Mouse (Mus musculus): ENCODE data around the gene Map3k20.

Gene Map3k20

DNA sequence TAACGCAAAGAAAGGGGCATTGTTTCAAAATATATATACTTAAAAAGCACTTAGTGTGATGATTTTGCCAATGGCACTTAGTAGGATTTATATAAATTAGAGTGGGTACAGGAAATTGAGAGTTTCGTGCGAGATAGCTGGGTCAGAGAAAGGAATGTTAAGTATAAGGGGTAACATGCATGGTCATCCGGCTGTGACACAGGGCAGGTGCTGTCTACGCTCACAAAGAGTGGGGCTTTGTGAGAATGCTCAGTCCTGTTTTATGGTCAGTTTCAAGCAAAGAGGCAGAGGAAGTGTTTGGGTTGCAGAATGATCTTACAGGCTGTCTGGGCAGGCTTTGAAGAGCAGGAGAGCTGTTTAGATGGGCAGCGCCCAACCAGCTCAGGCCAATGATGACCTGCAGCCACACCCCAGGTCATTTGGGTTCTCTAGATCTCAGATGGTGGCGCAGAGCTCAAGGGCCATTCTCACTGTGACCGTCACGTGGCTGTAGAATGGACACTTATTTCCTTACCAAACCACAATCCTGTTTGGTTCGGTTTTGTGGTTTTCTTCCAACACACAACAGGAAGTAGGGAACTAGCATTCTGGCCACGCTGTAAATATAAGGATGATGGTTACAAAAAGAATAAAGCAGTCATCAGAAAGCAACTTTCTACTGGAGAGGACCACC, 37.4 kb downstream of the Map3k20 start:
- DNase-seq: no peak

DNA sequence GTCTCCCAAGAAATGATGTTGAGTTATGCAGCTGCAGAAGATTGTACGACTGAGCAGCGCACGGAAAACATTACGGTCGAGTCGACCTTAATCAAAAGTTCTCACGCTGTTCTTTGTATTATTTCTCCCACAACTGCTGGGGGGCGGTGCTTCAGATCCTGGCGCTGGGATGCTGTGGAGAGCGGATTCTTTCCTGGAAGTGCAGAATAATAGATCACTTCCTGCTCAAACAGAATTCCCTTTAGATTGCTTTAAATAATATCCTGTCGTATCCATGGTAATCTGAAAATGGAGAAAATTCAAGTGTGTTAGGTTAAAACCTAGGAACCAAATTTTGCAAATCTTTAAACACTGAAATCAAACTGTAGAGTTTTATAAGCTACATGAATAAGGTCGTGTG, 39.0 kb downstream of the Map3k20 start:
- no peak for DNase-seq

DNA sequence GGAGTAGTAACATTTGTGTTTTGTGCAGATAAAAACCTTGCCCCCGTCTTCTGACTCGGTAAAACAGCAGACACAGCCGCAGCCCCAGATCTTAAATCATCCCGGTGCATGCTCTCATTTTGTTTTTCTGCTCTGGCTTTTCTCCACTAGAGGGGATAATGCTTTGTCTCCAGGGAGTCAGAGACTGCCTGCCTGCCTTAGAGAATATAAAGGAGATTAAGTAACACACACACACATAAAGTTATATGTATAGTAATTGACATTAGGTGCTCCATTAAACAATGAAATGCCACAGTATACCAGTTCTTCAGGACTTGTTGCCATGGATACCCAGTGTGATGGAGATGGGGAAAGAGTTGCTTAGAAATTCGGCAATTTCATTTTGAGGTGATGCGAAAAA, 41.1 kb downstream of the Map3k20 start:
- DNase-seq: no peak

DNA sequence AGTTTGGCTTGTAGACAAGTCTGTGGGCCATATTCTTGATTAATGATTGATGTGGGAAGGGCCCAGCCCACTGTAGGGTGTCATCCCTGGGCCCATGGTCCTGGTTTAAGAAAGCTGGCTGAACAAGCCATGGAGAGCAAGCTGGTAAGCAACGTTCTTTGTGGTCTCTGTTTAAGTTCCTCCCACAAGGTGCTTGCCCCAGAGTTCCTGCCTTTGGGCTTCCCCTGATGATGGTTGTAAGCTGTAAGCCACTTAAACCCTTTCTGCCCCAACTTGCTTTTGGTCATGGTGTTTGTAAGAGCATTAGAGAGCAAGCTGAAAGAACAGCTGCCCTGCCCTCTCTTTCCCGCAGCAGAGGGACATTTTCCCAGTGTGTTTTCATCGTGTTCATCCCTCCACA, 43.0 kb downstream of the Map3k20 start:
- DNase-seq: no peak

DNA sequence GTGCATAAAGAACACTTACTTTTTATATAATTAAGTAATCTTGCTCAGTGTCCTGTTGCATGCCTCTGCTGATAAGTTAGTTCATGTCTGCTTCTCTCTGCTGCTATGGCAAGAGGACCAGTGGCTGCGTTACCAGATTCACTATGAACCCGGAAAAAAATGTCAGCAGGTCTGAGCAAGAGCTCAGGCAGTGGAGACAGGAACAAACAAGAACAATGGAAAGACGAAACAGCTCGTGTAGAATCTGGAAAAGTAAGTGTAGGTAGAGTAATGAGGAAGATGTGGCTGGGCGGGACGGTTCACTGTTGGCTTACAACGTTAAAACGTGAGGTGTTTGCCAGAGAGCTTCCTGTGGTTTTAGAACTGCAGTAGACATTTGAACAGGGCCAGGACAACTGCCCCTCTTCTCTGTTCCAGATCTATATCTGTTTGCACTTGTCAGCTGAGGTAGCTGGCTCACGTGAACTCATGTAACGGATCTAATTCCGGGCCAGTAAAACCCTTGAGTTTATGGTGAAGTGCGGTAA, 45.6 kb downstream of the Map3k20 start:
- no peak for DNase-seq

DNA sequence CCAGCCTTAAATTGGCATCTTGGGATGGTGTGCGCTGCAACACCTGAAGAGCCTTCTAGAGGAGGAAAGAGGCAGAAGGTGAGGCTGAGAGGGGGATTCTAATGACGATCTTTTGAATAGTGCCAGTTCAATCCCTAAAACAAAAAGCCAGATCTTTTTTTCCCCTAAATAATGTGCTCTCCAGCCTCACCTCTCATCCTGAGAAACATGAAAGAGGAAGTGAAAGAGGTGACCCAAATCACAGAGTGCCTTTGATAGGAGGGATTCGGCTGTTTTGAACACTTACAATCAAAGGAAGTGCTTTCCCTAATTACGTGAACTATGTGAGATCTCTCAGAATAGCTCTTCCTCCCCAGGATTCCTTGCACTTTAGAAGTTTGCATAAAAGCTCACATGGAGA, 46.6 kb downstream of the Map3k20 start:
- DNase-seq: no peak

DNA sequence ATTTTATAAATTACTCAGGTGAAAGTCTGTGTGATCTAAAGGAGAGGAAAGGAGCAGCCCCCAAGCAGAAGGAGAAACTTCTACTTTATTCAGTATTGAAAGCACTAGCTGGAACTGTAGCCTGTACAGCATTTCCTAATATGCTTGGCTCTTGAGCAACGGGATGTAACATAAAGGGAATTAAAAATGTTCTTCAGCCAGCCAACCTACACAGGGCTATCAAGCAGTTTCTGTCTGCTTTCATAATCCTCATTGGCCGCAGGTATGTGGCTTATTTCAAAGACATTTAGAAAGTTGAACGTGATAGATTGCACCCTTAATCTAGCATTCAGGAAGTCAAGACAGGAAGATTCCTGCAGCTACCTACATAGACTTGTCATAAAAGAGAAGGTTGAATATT, 47.8 kb downstream of the Map3k20 start:
- no peak for DNase-seq

DNA sequence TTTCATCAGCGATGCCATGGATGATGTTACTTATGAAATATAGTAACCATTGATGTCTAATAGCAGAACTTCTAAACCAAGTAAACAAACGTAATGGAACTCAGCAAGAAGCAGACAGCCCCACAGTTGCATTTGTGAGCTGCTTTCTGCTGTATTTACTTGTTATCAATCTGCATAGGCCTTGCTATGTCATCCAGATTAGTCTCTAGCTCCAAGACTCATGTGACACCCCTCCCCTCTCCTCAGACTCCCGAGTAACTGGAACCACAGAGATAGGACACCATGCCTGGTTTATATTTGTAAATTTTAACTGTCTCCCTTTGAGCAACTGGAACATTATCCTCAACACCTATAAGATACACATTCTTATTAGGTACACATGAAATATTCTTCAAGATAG, 51.4 kb downstream of the Map3k20 start:
- DNase-seq: no peak

DNA sequence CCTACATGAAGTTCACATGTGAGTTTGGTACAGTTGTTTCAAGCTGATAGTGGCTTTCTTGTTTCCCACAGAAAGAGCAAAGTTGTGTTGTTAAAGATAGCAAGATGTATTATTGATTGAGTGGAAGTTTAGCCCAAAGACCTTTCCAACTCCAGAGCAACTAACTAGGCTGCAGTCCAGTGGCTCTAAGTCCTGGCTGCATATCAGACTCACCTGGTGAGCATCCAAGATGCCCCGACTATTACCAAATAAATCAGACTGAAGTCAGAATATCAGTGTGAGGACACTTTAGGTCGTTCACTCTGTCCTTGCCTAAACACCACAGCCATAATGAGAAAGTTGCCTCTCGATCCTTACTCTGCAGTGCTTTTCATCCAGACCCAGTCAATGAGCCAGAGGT, 59.8 kb downstream of the Map3k20 start:
- DNase-seq: no peak

DNA sequence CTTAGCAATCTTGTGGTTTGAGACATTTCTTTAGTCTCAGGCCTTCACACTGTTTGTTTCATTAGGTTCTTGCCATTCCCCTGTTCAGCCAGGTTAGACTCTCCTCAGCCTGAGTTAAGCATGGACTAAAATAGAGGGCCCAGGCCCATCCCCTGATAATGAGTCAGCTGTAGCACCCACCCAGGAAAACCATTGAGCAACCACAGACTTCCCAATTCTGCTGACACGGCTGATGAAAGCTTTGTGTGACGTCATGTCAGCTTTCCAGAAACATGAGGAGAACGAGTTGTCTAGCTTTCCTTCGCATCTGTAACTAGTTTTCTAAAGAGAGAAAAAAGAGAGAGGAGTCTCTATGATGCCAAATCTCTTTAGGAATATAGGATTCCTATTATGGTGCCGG, 65.9 kb downstream of the Map3k20 start:
- no peak for DNase-seq

DNA sequence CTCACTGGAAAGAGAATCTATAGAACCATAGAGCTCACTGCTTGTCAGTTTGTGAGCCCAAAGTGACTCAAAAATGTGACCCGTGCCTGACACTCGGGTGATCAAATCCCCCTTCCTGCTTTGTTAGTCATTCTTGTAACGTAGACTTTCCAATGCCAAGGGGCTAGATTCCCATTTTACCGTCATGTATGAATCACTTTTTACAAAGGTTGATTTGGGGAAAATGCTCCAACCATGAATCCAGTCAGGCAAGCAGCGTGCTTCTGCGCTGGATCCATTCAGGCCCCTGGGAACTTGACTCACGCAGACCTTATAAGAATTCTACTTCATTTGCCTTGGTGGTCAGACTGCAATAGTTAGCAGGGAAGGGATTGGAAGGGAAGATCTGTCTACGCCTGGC, 66.3 kb downstream of the Map3k20 start:
- DNase-seq: no peak

DNA sequence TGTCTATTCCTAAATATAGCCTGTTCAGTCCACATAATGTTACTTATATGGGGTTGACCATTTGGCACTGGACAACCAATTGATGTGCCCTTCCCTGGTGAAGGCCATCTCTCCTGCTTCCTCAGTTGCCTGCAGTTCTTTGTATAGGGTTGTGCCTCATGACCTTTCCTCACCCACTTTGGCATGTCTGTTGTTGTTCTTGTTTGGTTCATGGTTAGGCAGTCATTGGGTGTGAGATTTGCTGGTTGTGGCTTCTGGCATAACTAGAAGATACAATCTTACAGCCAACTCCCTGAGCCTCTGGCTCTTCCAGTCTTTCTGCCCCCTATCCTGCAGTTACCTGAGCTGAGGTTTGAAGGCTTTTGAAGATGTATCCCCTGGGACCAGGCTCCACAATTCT, 67.3 kb downstream of the Map3k20 start:
- no peak for DNase-seq

DNA sequence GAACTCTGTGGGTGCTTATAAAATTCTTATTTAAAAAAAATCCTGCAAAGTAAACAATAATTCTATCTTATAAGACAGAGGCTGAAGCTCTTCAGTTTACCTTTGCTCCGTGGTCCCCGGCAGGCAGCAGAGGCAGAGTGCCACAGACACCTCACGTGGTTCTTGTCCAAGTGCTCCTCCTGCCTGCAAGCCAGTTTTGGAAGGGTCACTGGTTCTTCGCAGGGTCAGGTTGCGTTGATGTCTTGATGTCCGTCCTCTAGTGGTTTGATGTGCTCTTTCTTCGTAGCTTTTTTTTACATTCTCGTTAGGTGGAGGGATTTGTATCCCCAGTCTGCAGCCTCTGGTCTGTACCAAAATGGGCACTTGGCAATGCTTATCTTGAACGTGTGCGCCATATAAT, 71.0 kb downstream of the Map3k20 start:
- no peak for DNase-seq

DNA sequence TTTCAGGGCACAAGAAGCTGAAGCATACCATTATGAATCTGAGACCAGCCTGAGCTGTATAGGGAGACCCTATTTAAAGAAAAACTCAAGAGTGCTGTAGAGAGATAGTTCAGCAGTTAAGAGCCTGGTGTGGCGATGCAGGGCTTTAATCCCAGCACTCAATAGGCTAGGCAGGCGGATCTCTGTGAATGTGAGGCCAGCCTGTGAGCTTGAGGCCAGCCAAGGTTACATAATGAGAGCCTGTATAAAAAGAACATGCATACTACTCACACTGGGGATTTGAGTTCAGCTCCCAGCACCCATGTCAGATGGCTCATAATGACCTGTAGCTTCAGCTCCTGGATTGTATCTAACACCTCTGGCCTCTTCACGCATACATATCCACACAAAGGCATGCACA, 76.1 kb downstream of the Map3k20 start:
- no peak for DNase-seq

DNA sequence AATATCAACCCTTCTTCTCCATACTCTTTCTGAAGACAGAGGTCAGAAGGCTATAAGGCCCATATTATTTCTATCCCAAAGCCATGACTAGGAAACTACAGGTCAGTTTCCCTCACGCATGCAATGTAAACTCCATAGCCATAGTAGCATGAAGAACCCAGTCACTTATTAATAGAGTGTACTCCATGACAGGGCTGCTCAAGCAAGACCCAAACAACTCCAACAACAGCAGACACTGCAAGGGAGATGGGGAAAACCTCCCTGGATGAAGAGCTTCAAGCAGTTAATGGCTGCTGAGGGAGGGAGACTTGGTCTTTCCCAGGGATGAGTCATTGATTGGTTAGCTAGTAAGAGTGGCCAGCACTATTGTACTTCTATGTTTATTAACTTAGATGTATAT, 78.0 kb downstream of the Map3k20 start:
- no peak for DNase-seq

DNA sequence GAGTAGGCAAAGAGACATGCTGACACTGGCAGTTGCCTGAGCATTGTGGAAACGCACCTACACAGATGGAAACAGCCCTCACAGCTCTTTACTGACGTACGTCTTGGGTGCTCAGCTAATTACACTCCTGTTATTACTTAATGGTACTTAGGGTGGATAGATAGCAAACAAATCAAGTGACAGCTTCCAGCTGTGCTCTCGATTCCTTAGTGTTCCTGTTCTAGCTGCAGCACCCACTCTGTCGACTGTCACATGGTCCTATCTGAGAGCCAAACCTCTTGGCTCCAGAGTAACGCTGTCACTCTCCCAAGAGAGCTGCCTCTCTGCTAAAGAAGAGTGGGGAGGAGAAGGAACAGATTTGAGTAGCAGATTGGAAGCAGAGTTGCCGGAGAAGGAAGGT, 80.5 kb downstream of the Map3k20 start:
- DNase-seq: peak; percentile 11

DNA sequence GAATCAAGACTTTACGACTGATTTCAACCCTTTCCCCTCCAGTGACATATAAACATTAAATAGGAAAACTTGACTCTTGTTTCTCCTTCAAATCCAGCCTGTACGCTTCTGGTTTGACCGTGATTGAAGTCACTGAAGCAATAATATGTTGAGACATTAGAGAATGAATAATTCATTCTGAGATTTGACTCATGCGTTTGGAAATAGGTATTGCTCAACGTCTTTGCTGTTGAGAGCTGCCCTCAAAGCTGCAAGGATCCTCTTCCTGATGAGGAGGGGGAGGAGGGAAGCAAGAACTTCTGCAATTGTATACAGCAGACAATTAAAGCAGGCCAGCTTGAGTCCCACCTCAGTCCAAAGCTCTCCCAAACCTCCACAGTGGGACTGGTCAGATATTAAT, 81.1 kb downstream of the Map3k20 start:
- DNase-seq: no peak

DNA sequence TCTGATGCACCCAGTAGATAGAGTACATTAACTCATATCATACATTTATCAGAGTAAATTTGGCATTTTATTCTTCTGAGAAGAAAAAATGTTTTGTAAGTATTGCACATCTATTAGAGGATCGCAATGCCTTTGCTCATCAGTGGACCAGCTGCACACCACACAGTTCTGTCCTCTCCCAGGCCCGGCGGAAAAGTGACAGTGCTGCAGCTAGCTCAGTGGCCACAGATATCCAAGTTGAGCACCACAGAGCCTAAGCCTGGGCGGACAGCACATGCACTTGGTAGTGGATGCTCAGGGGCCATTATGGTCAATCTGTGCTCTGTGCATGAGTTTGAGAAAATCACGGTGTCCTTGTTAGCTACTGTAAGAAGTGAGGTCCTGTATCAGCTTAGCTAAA, 82.4 kb downstream of the Map3k20 start:
- no peak for DNase-seq

DNA sequence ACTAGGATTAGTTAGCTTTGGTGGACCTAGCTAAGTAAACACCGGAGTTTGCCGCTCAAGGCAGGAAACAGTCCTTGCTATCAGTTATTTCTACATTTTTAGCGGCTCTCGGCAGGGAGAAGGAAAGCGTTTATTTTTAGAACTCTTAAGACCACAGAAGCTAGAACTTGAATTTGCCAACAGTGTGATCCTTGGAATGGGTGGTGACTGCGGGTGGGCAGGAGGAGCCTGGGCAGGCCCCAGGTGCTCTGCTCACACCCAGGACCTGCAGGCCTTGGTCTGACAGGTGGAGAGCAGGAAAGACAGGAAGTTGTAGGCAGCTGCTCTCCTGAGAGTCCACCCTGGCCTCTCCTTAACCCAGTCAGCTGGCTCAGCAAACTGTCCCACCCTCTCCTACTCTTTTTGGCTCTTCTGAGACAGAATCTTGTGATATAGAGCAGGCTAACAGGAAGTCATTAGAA, 83.7 kb downstream of the Map3k20 start:
- DNase-seq: no peak

DNA sequence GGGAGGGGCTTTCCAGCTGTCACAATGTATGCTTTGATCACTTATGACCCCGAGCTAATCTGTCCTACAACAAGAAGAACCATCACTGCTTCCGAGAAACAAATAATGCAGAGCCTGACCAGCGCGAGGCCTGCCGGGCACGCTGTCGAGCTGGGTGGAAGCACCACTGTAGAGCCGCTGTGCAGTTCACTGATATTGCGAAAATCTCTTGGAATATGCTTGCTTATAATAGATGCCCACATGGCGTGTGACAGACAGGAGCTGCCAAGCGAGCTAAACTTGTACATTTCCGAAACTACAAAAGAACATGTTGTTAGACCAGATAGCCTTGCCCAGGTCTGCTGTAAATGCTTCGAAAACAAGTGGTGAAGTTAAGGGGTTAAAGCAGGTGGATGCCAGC, 86.7 kb downstream of the Map3k20 start:
- DNase-seq: no peak

DNA sequence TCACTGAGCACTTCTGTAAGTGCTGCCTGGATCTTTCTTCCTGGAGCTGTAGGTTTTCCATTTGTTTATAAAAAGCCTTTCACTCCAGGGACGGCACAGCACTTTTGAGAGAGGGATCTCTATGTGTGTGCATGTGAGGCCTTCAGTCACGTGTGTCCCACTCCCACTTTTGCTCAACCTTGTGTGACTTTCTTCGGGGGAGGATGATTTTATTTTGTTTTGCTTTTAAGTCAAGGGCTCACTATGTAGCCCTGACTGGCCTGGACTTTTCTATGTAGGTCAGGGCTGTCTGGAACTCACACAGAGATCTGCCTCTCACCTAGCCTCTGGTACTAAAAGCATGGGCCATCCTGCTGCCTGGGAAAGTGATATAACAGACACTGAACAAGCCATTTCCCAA, 88.6 kb downstream of the Map3k20 start:
- DNase-seq: no peak

DNA sequence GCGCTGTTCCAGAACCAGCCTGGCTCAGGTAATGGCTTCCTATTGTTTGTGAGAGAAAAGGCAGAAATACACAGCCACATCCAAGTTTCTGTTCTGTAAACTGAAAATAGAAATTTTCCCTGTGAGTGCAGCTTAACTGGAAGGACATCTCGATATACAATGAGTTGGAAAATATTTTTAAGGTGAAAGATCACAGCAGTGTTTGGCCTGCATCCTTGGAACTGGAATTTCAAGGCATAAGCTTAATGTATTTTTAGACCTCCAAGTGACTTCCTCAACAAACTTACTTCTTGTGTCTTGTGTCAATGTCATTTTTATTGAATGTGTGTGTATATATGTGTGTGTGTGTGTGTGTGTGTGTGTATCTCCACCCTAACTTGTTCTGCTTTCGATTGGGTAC, 90.4 kb downstream of the Map3k20 start:
- DNase-seq: no peak

DNA sequence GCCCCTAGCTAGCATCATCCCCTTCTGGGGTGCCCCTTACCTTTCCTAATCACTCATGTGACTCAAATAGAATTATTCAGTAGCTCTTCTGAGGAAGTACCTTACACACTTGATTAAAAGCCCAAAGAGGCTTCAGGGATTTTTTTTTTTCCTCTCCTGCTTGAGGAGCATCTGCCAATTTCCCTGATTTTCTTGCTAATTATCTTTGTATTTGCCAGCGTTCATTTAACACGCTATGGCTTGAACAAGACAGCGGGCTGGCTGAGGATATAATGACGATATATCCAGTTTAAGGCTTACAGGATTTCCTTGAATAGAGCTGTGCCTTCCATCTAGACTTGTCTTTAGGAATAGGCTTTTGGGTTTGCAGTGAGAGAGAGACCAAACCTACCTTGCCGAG, 91.5 kb downstream of the Map3k20 start:
- DNase-seq: no peak

DNA sequence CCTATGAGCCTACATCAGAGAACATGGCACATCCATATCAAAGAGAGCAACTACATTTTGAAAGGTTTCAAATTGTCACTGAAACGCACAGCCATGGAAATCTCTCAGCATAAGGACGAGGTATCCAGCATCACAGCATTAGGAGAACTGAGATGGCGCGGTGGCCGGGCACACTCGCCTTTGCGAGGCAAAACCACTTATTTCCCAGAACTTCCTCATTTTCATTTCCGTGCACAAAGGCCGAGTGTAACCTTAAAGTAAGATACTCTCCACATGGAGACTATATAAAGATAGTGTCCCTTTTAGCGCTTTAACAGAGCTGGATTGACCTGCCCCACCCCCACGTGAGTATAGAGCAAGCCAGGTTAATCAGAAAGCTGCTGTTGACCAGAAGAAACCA, 94.0 kb downstream of the Map3k20 start:
- no peak for DNase-seq

DNA sequence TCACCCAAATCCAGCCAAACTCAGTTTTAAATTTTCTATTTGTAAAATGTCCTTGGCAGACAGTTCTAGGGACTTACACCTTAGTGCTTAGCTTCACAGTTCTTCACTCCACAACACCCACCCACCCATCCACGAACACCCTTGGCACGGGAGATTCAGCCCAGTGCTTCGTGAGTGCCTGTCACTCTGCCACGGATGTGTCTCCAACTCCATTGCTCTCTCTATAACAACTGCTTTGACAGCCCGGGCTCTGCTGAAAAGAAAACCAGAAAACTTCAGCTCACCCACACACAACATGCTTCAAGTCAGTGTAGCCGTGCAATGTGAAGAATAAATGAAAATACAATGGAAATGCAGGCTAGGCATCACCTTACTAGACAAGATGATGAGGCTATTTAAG, 97.2 kb downstream of the Map3k20 start:
- DNase-seq: peak; percentile 40

Measured in right cerebral cortex, adult 18-20 months (tissue).